Mouse (Mus musculus): ENCODE measurements around the gene B230118H07Rik.
"Not testable (repeated sequence)": the region's sequence is repeated elsewhere in the genome, so short reads cannot be mapped to it uniquely, and the experiment has no call there.

Gene B230118H07Rik

GRCm38 (mm10) chr2:101591356-101591755, 58.0 kb downstream of the B230118H07Rik start:
- no peak for DNase-seq (ENCODE audit: low spot score)

- no peak for DNase-seq (ENCODE audit: low spot score)
Measured at GRCm38 (mm10) chr2:101581418-101581817, 67.9 kb downstream of the B230118H07Rik start.

DNA sequence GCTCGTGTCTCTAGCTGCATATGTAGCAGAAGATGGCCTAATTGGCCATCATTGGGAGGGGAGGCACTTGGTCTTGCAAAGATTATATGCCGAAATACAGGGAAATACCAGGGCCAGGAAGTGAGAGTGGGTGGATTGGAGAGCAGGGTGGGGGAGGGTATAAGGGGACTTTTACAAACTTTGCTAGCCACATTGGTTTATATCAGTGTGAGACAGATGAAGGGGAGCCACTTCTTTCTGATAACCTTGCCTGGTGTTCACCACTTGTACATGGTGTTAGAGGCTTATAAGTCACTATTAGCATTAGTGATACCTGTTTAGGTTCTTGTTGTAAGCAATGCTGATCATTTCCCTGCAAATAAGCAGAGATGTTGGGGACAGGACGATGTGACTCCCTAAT, 68.4 kb downstream of the B230118H07Rik start:
- DNase-seq (ENCODE audit: low spot score) = no peak

DNA sequence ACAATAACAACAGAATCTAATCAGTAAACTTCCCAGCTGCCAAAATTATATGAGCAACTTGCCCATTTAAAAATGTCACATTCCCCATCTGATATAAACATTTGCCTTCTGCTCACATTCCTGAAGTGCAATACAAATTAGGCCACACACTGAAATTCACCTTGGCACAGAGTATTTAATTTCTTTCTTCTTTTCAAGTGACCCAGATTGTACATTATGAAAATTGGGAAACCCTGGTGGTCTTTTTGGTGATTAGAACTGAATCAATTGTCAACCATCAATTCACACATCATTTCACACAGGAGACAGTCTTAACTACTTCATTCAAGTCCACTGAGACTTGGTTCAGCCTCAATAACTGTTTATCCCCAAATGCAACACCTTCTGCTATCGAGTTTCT, 68.9 kb downstream of the B230118H07Rik start:
- DNase-seq (ENCODE audit: low spot score) = no peak

- no peak for DNase-seq (ENCODE audit: low spot score)
Measured at GRCm38 (mm10) chr2:101580027-101580426, 69.3 kb downstream of the B230118H07Rik start.

DNA sequence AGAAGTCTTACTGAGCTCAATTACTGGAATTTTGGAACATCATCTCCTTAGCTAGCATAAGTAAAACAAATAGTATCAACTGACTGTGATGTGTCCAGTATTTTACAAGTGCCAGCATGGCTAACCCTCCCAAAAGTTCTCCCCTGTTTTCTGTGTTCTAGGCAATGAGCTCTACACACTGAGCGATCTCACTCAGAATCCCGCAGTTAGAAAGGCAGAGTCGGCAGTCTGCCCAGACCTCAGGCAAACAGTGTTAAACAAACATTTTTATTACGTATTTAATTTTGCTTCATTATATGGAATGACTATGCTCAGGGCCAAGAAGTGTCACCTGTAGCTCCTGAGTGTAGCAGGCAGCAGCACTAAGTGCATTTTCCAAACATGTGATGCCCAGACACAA, 72.1 kb downstream of the B230118H07Rik start:
- no peak for DNase-seq (ENCODE audit: low spot score)

- no peak for DNase-seq (ENCODE audit: low spot score)
Measured at GRCm38 (mm10) chr2:101569230-101569629, 80.1 kb downstream of the B230118H07Rik start.

- no peak for DNase-seq (ENCODE audit: low spot score)
Measured at GRCm38 (mm10) chr2:101567490-101567889, 81.8 kb downstream of the B230118H07Rik start.

DNA sequence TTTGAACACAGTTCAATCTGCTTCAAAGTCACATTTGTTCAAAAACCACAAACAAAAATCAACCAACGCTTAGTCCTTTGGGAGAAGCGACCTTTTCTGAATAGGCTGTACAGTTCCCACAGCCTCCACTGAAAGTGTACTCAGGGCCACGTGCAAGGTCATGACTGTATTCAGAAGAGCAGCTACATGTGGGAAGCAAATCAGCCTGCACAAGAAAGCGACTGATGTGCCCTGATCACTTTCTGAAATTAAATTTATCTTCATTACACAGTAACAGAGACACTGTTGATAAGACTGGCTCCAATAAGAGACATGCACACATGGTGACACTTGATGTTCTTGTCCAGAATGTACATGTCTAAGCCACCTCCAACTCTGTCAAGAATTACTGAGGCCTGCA, 85.6 kb downstream of the B230118H07Rik start:
- no peak for DNase-seq (ENCODE audit: low spot score)

- no peak for DNase-seq (ENCODE audit: low spot score)
Measured at GRCm38 (mm10) chr2:101563206-101563605, 86.1 kb downstream of the B230118H07Rik start.

DNA sequence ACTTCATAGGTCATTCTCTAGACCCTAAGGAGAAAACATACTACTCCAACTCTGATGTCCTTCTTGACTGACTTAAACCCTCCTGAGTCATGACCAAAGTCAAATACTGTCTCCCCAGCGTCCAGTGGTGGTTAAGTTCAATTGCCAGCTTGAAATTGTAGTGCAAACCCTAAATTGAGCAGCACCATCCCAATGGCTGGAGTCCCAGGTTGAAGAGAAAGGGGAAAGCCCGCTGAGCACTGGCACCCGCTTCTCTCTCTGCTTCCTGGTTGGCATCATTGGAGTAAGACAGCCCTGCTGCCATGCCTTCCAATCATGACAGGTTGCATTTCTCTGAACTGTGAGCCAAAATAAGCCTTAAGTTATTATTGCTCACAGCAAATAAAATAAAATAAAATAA, 89.9 kb downstream of the B230118H07Rik start:
- DNase-seq (ENCODE audit: low spot score) = no peak

GRCm38 (mm10) chr2:101555886-101556285, 93.4 kb downstream of the B230118H07Rik start:
- DNase-seq (ENCODE audit: low spot score) = no peak

- no peak for DNase-seq (ENCODE audit: low spot score)
Measured at GRCm38 (mm10) chr2:101553851-101554250, 95.5 kb downstream of the B230118H07Rik start.

DNA sequence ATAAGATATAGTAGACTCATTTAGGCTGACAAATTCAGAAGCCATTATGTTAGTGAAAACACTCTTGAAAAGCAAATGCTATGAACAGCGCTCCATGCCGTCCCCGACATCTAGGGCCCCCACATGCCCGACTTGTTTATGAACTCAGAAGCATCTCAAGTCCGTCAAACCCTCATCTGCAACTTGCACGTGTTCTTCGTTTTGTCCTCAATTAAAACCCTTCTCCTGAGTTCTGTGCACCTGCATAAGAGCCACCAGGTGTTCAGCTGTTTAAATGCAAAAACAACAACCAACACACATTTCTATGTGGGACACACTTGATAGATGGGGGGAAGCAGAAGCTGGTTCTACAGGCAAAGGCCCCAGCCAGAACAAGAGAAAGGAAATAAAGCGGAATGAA, 97.0 kb downstream of the B230118H07Rik start:
- no peak for DNase-seq (ENCODE audit: low spot score)

DNA sequence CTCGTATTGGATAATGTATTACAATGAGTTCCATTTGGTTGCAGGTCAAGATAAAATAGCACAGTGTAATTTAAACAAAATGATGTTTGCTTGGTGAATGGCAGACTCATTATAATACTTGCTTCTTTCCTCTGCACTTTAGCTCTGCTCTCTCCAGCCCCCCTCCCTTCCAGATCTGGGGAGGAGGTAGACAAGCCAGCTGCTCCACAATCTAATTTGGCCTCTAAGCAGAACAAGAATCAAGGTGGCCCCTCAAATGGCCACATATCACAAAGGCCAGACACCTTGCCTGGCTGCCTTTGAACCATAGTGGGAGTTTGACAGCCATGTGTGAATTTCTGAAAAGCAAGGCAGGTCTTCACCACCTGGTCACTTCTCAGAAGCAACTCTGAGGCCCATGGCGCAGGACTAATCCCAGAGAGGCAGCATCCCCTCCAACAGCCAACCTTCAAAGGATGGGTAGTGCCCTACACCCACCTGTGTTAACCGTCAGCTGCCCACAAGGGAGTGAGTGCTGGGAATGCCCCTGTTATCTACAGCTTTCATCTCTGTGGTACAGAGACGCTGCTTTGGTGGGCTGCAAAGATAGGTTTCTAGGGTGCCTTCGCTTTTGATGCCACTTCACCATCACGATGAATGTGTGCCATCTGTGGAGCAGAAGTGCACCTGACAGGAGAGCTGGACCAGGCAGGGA, 98.2 kb downstream of the B230118H07Rik start:
- no peak for DNase-seq (ENCODE audit: low spot score)

- no peak for DNase-seq (ENCODE audit: low spot score)
Measured at GRCm38 (mm10) chr2:101550176-101550575, 99.2 kb downstream of the B230118H07Rik start.

GRCm38 (mm10) chr2:101548866-101549265, 100.5 kb downstream of the B230118H07Rik start:
- DNase-seq (ENCODE audit: low spot score) = no peak

GRCm38 (mm10) chr2:101545593-101545992, 103.7 kb downstream of the B230118H07Rik start:
- no peak for DNase-seq (ENCODE audit: low spot score)

GRCm38 (mm10) chr2:101543704-101544417, 105.5 kb downstream of the B230118H07Rik start:
- no peak for DNase-seq (ENCODE audit: low spot score)

GRCm38 (mm10) chr2:101536887-101537286, 112.4 kb downstream of the B230118H07Rik start:
- DNase-seq (ENCODE audit: low spot score) = not testable (repeated sequence)

- no peak for DNase-seq (ENCODE audit: low spot score)
Measured at GRCm38 (mm10) chr2:101533741-101534140, 115.6 kb downstream of the B230118H07Rik start.

DNA sequence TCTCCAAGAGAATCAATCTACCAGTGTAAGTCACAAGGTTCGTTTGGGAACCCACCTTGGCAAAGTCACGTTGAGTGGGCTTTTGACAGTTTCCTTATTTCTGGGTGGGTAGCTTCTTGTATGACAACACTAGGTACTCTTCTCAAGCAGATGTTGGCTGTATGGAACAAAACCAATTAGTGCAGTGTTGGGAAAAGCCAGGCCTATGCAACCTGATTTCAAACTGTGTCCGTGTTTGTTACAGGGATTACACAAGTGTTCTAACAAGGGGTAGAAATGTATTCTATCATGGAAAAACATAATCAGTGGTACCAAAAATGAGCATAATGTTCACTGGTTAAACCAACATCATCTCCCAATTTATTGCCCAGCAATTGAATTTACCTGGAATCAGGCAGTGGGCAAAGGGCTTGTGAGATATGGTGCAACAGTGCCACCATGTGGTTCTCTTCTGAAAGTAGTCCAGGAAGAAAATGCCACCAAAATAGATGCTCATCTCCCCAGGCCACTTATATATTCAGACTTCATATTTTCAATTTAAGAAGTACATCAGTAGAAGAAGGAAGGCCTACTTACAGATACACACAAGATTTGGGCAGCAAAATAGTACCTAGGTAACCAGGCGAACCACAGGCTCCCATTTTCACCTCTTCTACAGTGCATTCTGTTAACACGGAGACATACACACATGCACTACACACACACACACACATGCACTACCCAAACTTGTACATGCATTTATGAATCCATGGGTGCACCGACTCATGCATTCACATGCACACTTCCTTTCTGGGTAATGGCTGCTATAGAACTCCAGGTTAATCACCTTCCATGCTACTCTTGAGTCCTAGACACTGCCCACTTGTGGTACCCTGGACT, 123.6 kb downstream of the B230118H07Rik start:
- DNase-seq (ENCODE audit: low spot score) = peak; percentile 12

- no peak for DNase-seq (ENCODE audit: low spot score)
Measured at GRCm38 (mm10) chr2:101525091-101525490, 124.2 kb downstream of the B230118H07Rik start.

All from urinary bladder, postnatal 14 days (tissue).